Mouse (Mus musculus) brain, embryonic 14.5 days (tissue): ENCODE results near the gene Ocel1. TPM values are rescaled to one million over a fixed set of nuclear protein-coding genes. Genes with fewer than 3 reads are reported as not detected.
"Not testable (repeated sequence)": the region's sequence is repeated elsewhere in the genome, so short reads cannot be mapped to it uniquely, and the experiment has no call there.

Experiments
- DNase-seq: peaks from one replicate; pipeline ENCODE4 v3.0.0-alpha.2; 2011; ENCODE audit warnings: low read depth
- CTCF ChIP-seq: fragments of 200-500 bp; IDR thresholded peaks from 2 replicates; pipeline ENCODE4 v1.5.1; 2012; ENCODE audit warnings: inconsistent platforms, mild to moderate bottlenecking, moderate library complexity, borderline replicate concordance; ENCODE audit not compliant: insufficient read depth, insufficient read length; ENCODE audit errors: extremely low read depth
- POLR2A ChIP-seq: fragments of 200-500 bp; IDR thresholded peaks from 2 replicates; pipeline ENCODE4 v1.6.1; 2012; ENCODE audit warnings: mild to moderate bottlenecking, inconsistent platforms, borderline replicate concordance; ENCODE audit not compliant: poor library complexity, insufficient read depth, insufficient read length, severe bottlenecking; ENCODE audit errors: extremely low read depth
- polyA plus RNA-seq: library from polyadenylated mRNA; depleted of rRNA; stranded (reverse); fragments of >200 nt; gene quantifications from 2 replicates; pipeline ENCODE4 v1.2.3, GENCODE M21; 2012; rRNA removed

Ocel1 gene
- polyA plus RNA-seq, result 5.4 and 6.0 TPM in 2 replicates

DNA sequence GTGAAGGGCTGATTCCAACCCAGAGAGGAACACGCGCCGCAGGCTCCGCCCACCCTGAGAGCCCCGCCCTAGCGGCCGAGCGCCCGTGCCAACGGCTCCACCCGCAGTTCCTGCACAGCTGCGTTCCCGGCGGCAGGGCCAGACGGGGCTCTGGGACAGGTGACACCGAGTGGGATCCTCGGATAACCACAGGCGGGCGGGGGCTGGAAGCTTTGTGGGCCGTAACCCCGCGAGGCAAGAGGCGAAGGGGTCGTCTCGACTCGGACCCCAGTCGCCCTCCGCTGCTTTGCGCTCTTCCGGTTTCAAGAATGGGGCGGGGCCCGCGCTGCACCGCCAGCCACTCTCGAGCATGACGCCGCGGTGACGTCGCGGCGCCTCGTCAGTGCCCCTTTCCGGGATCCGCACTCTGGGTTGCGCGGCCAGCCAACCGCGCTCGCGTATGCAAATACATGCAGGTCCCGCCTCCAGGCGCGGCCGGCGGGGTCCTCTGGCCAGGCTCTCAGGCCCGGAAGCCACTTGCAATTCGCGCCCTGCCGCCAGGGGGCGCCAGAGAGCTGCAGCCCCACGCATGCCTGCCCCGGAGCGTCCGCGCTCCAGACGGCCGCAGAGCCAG, at the start of gene Ocel1:
Gene Ocel1 (plus strand): TSS at position 63 of the 613 bp plus-strand sequence.
- DNase-seq, result peak; percentile 99
- TF ChIP-seq POLR2A, result peak; percentile 45; the same call in 1 of the 2 replicates
- TF ChIP-seq CTCF, result peak; percentile 80

DNA sequence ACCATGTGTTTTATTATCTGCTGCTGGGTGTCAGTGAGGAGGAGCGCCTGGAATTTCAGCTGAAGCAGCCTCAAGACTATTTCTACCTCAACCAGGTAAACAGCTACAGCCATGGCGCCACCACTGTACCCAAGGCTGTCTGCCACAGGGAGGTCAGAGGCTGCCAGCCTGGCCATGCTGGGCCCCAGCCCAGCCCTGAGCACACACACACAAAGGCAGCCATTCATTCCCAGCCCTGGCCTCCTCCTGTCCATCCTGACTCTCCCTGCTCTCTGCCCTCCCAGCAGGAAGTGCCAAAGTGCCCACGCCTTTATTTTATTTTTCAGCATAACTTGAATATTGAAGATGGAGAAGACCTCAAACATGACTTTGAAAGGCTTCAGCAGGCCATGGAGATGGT, 48.2 kb upstream of the Ocel1 start:
- no peak for DNase-seq
- no peak for TF ChIP-seq CTCF
- TF ChIP-seq POLR2A, result no peak

DNA sequence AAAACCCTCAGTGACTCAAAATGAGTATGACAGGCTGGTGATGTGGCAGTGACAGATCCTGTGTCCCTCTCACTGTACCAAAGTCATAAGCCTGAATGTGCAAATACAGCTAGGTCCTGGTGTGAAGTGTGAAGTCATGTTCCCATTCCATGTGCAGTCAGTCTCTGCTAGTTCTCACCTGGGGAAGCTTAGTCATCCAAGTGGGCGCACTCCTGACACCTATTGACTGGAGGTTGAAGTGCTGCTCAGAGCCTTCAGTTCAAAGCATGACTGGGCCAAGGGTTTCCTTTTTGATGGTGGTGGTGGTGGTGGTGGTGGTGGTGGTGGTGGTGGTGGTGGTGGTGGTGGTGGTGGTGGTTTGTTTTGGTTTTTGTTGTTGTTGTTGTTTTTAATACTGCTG, 46.2 kb upstream of the Ocel1 start:
- TF ChIP-seq POLR2A (no peak), CTCF (peak; percentile 30; the same call in 1 of the 2 replicates)
- peak; percentile 11 for DNase-seq

DNA sequence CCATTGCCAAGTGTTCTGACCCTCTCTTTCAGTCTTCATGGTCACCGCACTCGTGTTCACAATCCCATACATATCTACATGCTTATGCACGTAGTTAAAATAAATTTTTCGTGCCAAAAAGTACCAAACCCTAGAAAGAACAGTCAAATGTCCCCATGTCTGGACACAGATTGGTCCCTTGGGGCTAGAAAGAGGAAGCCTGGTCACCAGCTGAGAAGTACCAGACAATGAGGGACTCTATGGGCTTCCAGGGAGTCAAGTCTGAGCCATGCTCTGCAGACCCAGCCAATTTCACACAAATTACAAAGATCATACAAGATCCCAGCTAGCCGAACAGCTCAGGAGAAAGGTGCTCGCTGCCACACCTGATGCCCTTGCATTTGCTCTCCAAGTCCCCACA, 33.3 kb upstream of the Ocel1 start:
- DNase-seq, result not testable (repeated sequence)

DNA sequence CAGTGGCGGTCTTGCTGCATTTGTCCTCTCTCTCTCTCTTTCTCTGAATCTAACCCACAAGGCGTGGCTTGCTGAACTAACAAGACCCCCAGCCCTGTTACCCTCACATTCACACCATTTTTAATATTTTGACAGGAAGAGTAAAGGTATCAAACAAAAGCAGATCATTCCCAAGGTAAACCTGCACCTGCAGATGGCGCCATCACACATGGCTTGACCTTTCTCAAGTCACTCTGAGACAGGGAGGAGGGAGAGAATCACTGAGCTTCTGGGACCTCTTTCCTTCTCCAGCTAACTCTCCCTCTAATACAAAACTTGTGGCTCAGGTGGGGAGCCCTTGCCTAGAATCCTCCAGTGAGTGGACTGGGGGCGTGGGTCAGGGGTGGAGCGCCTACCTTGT, 30.5 kb upstream of the Ocel1 start:
- DNase-seq, result peak; percentile 48
- peak; percentile 41; the same call in 1 of the 2 replicates for TF ChIP-seq CTCF
- no peak for TF ChIP-seq POLR2A

DNA sequence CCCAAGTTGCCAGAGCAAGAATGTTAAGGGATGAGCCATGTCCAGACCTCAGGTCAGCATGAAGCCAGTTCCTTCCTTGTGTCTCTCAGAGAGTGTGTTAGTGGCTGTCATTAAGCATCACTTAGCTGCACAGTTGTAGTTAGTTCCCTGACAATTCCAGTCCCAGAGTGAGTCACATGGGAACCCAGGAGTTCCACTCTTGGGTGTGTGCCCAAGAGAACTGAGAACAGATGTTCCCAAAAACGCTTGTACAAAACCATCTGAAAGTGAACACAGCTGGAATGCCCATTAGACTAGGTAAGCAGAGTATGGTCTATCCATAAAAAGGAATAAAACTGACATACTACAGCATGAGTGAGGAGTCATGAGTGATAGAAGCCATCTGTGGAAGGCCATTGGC, 24.5 kb upstream of the Ocel1 start:
- TF ChIP-seq POLR2A (no peak), CTCF (no peak)
- no peak for DNase-seq

DNA sequence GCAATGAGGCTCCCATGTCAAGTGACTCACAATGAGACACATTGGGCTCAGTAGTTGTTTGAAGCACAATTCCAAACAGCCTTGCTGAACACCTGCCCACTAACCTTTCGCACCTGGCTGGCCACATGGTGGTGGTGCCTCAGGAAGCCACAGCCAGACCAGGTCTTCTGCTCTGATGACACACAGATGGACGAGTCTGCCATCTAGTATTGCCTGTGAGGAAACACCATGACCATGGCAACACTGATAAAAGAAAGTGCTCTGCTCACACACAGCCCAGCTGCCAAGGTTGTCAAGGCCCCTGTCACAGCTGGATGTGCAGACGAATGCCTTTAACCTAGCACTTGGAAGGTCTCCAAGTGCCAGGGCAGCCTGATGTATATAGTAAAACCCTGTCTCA, 20.0 kb upstream of the Ocel1 start:
- TF ChIP-seq CTCF (no peak), POLR2A (no peak)
- DNase-seq, result no peak

DNA sequence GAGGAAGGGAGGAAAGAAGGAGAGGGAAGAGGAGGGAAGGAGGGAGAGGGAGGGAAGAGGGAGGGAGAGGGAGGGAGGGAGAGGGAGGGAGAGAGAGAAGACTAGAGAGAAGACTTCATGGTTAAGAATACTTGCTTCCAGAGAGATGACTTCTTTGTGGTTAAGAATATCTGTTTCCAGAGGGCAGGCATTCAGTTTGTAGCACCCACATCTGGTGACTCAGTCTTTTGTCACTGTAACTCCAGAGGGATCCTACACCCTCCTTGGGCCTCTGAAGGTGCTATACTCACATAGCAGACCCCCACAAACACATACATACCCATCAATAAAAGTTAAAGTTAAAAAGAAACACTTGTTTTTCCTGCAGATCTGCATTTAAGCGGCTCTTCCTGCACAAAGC, 19.6 kb upstream of the Ocel1 start:
- TF ChIP-seq CTCF (no peak), POLR2A (no peak)
- no peak for DNase-seq

DNA sequence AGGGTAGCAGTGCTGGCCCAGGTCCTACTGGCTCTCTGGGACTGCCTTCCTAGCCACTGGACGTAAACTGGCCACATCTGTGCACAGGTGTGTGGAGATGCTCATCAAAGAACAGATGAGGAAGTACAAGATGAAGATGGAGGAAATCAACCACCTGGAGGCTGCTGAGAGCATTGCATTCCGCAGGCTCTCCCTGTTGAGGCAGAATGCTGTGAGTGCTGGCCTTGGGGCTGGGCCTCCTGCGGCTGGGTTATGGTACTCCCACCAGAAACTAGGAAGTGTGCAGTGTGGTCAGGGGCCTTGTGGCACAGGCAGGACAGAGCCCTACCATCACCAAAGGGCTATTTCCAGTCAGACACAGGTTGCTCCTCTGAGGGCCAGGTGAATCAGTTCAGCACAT, 13.1 kb upstream of the Ocel1 start:
- no peak for DNase-seq
- no peak for TF ChIP-seq CTCF
- no peak for TF ChIP-seq POLR2A

DNA sequence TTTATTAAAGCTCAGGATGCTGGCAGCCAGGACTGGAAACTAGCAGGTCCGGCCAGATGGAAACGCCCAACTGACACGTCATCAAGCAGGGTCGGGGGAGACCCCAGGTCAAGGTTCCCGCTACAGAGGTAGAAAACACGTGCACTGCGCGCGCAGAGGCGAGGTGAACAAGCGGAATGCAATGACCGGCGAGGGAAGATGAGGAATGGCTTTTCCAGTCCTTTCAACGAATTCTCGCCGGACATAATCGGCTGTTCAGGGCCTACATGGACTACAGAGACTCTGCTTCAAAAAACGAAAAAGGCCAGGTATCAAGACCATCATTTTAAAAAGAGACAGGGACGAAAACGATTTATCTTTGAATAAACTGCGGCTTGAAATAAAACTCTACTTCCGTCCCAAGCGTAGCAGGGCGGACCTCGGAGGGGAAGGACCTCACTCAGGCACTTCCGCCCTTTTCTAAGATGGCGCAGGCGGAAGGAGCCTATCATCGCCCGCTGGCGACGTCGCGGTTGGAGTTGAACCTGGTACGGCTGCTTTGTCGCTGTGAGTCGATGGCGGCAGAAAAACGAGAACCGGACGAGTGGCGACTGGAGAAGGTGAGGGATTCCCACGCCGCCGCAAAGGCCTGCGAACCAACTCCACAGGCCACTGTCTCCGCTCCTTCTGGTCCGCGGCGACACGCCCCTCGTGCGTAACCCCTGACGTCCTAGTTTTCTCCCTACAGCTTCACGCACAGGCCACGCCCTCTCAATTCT, 4.1 kb upstream of the Ocel1 start, which contains the start of gene Use1:
Gene Use1 (plus strand): TSS at position 78 of the 758 bp plus-strand sequence.
- TF ChIP-seq CTCF (no peak), POLR2A (peak; percentile 43; the same call in 1 of the 2 replicates)

DNA sequence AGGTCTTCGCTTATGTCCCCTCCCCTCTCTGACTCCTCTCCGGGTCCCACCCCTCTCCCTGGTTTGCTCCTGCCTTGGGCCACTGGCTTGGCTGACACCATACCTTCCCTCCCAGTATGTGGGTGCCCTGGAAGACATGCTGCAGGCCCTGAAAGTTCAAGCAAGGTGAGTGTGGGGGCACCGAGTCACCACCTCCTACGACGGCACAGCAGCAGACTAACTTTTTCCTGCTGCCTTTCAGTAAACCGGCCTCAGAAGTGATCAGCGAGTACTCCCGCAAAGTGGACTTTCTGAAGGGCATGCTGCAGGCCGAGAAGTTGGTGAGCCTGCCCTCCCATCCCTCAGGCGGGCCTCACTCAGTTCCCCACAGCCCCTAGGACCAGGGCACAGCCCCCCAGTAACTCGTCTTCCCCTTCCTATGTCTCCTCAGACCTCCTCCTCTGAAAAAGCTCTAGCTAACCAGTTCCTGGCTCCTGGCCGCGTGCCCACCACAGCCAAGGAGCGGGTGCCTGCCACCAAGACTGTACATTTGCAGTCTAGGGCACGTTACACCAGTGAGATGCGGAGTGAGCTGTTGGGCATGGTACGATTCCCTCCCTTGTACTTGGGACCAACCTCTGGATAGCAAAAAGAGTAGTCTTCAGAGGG, 3.4 kb upstream of the Ocel1 start:
- DNase-seq, result no peak
- no peak for TF ChIP-seq CTCF
- TF ChIP-seq POLR2A, result no peak

More for the DNA sequence above, 4.1 kb upstream of the Ocel1 start, which contains the start of gene Use1:
- DNase-seq, result peak; percentile 97
